Mouse (Mus musculus) forebrain, embryonic 15.5 days (tissue): Measurements from ENCODE around the gene Cysltr2. TPM values are rescaled to one million over a fixed set of nuclear protein-coding genes. Genes with fewer than 3 reads are reported as not detected.

Experiments used
- ATAC-seq: fragments of 200-750 bp; cut with Nextera tagmentation; replicated peaks from 2 replicates; pipeline ENCODE4 v1.8.0; 2017; ENCODE audit warnings: mild to moderate bottlenecking, moderate TSS enrichment, moderate library complexity
- H3K27ac ChIP-seq: fragments of 300-500 bp; sonication (generic); replicated peaks from 2 replicates; pipeline ENCODE4 v1.5.1; 2015; ENCODE audit warnings: mild to moderate bottlenecking, inconsistent platforms
- H3K27me3 ChIP-seq: fragments of 300-500 bp; sonication (generic); 2 replicates; pipeline ENCODE4 v1.6.1; 2015; ENCODE audit warnings: inconsistent platforms
- H3K36me3 ChIP-seq: fragments of 300-500 bp; sonication (generic); 2 replicates; pipeline ENCODE4 v1.6.1; 2015; ENCODE audit warnings: mild to moderate bottlenecking, inconsistent platforms
- H3K4me1 ChIP-seq: fragments of 300-500 bp; sonication (generic); 2 replicates; pipeline ENCODE4 v1.6.1; 2015; ENCODE audit warnings: inconsistent platforms
- H3K4me2 ChIP-seq: fragments of 300-500 bp; sonication (generic); replicated peaks from 2 replicates; pipeline ENCODE4 v1.6.1; 2015; ENCODE audit warnings: mild to moderate bottlenecking, inconsistent platforms
- H3K4me3 ChIP-seq: fragments of 300-500 bp; sonication (generic); 2 replicates; pipeline ENCODE4 v1.5.1; 2015; ENCODE audit warnings: mild to moderate bottlenecking, inconsistent platforms
- H3K9ac ChIP-seq: fragments of 300-500 bp; sonication (generic); replicated peaks from 2 replicates; pipeline ENCODE4 v1.6.1; 2015; ENCODE audit warnings: mild to moderate bottlenecking, inconsistent platforms
- H3K9me3 ChIP-seq: fragments of 300-500 bp; sonication (generic); 2 replicates; pipeline ENCODE4 v1.6.1; 2016; ENCODE audit warnings: inconsistent platforms
- WGBS: fragments of 180-500 bp; shearing (Covaris S2); methylation state at CpG from one replicate; pipeline ENCODE4 v1.1.7; 2015; ENCODE audit warnings: mixed read lengths; 5-methylcytosine and 5-hydroxymethylcytosine counted together
- polyA plus RNA-seq: library from polyadenylated mRNA; unstranded; fragments of >200 nt; fragmentation: Nextera tagmentation; extraction: Ambion mirVana; gene quantifications from 2 replicates; pipeline ENCODE4 v1.2.1, GENCODE M21; 2015

Cysltr2 gene
- polyA plus RNA-seq, 1 experiment from 2014 or later: not detected

DNA sequence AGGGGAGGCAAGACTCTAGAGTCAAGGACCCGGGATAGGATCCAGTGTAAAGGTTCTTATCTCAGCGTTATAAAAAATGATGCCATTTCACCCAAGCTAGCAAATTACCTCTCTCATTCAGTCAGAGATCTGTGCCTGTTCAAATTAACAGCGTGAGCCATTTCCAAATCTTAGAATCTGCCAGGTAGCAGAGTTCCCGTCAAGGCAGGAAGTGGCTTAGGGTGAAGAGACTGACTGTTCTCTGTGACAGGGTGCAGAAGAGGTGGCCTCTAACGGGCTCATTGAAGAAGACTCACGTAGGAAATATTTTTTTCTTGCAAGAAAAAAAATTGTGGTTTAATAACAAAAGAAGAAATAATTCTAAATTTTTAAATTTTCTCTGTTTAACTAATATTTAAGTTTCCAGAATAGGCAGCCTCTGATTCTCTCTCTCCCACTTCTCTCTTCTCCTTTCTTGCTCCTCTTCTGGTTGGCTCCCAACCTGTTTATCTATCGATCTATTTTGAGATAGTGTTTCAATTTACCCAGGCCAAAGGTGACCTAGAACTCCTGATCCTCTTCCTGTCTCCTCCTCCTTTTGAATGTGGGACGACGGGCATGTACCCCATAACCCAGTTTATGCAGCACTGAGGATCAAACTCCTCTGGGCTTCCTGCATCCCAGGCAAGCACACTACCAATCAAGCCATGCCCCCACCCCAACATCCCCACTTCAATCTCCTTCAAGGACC lies 3.5 kb downstream of the Cysltr2 start:
- Histone ChIP-seq H3K9ac (no peak overlapping the region), H3K4me2 (no peak overlapping the region), H3K9me3 (no peaks in the 10 kb centered on the region), H3K36me3 (no peaks in the 10 kb centered on the region), H3K27me3 (no peaks in the 10 kb centered on the region), H3K4me1 (no peaks in the 10 kb centered on the region), H3K27ac (no peak overlapping the region), H3K4me3 (no peak overlapping the region)
- ATAC-seq: no peak
- 85% methylated on average over 9 of the region's 9 CpGs for WGBS

- 82% methylated on average over 2 of the region's 2 CpGs for WGBS
These were observed 7.2 kb downstream of the Cysltr2 start for GRCm38 (mm10) chr14:73041689-73042088.

GRCm38 (mm10) chr14:73033290-73033689 lies 15.6 kb downstream of the Cysltr2 start:
- 52% methylated on average over 3 of the region's 3 CpGs for WGBS
- no peak for ATAC-seq
- no peak overlapping the region for H3K4me3 ChIP-seq

More at GRCm38 (mm10) chr14:73041689-73042088, 7.2 kb downstream of the Cysltr2 start:
- H3K4me3 ChIP-seq: no peak overlapping the region
- no peaks in the 10 kb centered on the region for H3K9me3 ChIP-seq
- H3K4me2 ChIP-seq: no peak overlapping the region
- H3K4me1 ChIP-seq: no peaks in the 10 kb centered on the region
- no peaks in the 10 kb centered on the region for H3K36me3 ChIP-seq
- no peak overlapping the region for H3K27ac ChIP-seq
- ATAC-seq: no peak
- no peak overlapping the region for H3K9ac ChIP-seq
- H3K27me3 ChIP-seq: no peaks in the 10 kb centered on the region

GRCm38 (mm10) chr14:73031218-73031617 lies 17.7 kb downstream of the Cysltr2 start:
- Histone ChIP-seq H3K27ac (no peak overlapping the region), H3K4me2 (no peak overlapping the region), H3K4me1 (no peaks in the 10 kb centered on the region), H3K27me3 (no peaks in the 10 kb centered on the region), H3K4me3 (no peak overlapping the region), H3K9ac (no peak overlapping the region), H3K36me3 (no peaks in the 10 kb centered on the region), H3K9me3 (no peaks in the 10 kb centered on the region)
- WGBS: 92% methylated on average over 3 of the region's 3 CpGs
- ATAC-seq: no peak

More at GRCm38 (mm10) chr14:73033290-73033689, 15.6 kb downstream of the Cysltr2 start:
- no peak overlapping the region for H3K9ac ChIP-seq
- no peak overlapping the region for H3K27ac ChIP-seq
- no peaks in the 10 kb centered on the region for H3K9me3 ChIP-seq
- no peaks in the 10 kb centered on the region for H3K27me3 ChIP-seq
- no peak overlapping the region for H3K4me2 ChIP-seq
- H3K4me1 ChIP-seq: no peaks in the 10 kb centered on the region
- no peaks in the 10 kb centered on the region for H3K36me3 ChIP-seq

DNA sequence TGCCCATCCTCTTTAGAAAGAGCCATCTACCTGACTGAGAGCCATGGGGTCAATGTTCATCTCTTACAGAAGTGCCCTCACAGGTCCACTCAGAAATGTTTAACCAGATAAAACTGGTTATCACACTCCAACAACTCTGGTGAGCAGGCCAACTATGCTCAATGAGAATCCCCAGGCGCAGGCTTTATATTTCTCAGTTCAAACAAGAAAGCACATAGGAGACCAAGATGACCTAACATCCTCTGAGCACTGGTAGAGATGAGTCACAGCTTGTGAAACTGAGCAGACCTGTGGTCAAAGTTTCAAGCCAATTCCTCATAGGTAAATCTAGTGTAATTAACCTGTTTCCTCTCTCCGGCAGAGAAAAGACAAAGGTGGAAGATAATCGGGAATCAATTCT lies 31.6 kb downstream of the Cysltr2 start:
- no peaks in the 10 kb centered on the region for H3K9me3 ChIP-seq
- H3K4me3 ChIP-seq: no peak overlapping the region
- WGBS: 99% methylated on average over 3 of the region's 3 CpGs
- H3K9ac ChIP-seq: no peak overlapping the region
- H3K27ac ChIP-seq: no peak overlapping the region
- H3K27me3 ChIP-seq: no peaks in the 10 kb centered on the region
- no peaks in the 10 kb centered on the region for H3K36me3 ChIP-seq
- no peak overlapping the region for H3K4me2 ChIP-seq
- no peaks in the 10 kb centered on the region for H3K4me1 ChIP-seq
- no peak for ATAC-seq

DNA sequence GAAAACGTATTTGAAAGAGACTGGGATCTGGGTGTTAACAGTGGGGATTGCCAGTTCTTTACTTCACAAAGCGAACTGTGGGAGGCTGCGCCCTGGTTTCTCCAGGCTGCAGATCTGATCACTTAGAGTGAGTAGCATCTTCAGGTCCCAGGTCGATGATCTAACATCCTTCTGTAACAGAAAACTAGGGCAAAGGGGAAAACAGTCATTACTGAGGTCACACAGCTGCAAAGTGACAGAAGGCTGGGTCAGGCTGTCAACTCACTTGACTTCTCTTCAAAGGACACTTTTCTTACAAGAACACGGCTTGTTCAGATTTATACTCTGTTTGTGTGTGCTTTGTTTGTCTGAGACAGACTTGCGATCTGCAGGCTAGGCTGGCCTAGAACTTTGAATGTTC lies 33.5 kb downstream of the Cysltr2 start:
- no peak overlapping the region for H3K9ac ChIP-seq
- no peaks in the 10 kb centered on the region for H3K4me1 ChIP-seq
- H3K27me3 ChIP-seq: no peaks in the 10 kb centered on the region
- no peak overlapping the region for H3K27ac ChIP-seq
- ATAC-seq: no peak
- no peaks in the 10 kb centered on the region for H3K36me3 ChIP-seq
- no peaks in the 10 kb centered on the region for H3K9me3 ChIP-seq
- no peak overlapping the region for H3K4me3 ChIP-seq
- H3K4me2 ChIP-seq: no peak overlapping the region
- 85% methylated on average over 6 of the region's 6 CpGs for WGBS

DNA sequence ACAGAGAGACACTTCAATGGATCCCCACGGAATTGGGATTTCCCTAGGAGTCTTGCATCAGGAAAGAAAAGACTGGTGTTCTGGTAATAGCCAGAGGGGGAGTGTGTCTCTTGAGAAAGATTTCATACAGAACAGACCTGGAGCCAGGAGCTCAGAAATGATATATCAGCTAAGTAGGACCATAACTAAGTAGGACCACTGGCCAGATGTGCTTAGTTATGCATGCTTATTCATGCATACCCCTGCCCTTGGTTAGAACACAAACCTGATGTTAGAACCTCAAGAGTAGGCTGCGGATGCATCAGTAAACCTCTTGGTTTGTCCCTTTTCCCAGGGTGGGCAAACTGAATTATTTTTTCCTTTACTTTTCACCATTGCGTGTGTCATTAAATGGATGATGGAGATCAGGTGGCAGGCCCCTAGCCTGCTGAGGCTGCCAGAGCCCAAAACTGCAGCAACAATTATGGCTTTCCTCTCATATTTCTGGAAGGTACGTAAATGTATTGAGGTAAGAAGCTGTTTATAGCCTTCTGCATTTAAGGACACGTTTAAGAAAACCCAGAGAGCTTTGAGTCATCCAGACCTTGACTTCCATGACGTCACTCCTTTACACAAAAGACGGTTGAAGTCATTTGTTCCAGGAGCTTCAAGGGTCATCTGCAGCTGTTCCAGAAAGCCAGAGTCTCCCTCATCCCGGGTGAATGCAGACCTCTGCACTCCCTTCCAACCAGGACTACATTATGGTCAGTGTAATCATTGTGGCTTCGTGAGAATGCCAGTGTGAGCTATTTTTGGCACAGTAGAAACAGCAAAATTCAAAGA lies 35.0 kb downstream of the Cysltr2 start:
- Histone ChIP-seq H3K9ac (no peak overlapping the region), H3K27me3 (no peaks in the 10 kb centered on the region), H3K4me1 (no peaks in the 10 kb centered on the region), H3K36me3 (no peaks in the 10 kb centered on the region), H3K4me3 (no peak overlapping the region), H3K27ac (no peak overlapping the region), H3K4me2 (no peak overlapping the region), H3K9me3 (no peaks in the 10 kb centered on the region)
- WGBS: 72% methylated on average over 9 of the region's 9 CpGs
- ATAC-seq: no peak

DNA sequence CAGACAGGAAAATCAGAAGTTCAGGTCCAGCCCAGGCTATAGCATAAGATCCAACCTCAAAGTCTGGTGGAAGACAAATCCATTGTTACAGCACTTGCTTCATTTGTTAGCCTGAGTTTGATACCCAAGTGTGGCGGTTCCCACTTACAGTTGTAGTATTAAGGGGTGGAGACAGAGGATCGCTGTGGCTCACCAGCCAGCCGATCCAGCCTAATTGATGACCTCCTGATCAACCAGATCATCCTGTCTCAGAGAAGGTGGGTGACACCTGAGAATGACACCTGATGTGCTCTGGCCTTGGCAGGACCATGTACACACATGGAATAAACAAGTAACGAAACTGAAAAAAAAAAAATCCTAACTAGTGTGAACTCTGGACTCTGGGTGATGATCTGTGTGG lies 47.1 kb downstream of the Cysltr2 start:
- Histone ChIP-seq H3K4me2 (no peak overlapping the region), H3K27ac (no peak overlapping the region), H3K9me3 (no peaks in the 10 kb centered on the region), H3K4me1 (no peaks in the 10 kb centered on the region), H3K4me3 (no peak overlapping the region), H3K36me3 (no peaks in the 10 kb centered on the region), H3K27me3 (no peaks in the 10 kb centered on the region), H3K9ac (no peak overlapping the region)
- ATAC-seq: no peak
- WGBS: 93% methylated on average over 4 of the region's 4 CpGs

GRCm38 (mm10) chr14:73000325-73000724 lies 48.6 kb downstream of the Cysltr2 start:
- WGBS: 56% methylated on average over 10 of the region's 10 CpGs
- ATAC-seq: no peak

GRCm38 (mm10) chr14:72998111-72998510 lies 50.8 kb downstream of the Cysltr2 start:
- WGBS: 31% methylated on average over 6 of the region's 6 CpGs
- Histone ChIP-seq H3K4me2 (no peak overlapping the region), H3K27ac (no peak overlapping the region), H3K27me3 (no peaks in the 10 kb centered on the region), H3K4me3 (no peak overlapping the region), H3K36me3 (no peaks in the 10 kb centered on the region), H3K9ac (no peak overlapping the region), H3K9me3 (no peaks in the 10 kb centered on the region), H3K4me1 (no peaks in the 10 kb centered on the region)
- ATAC-seq: no peak

More at GRCm38 (mm10) chr14:73000325-73000724, 48.6 kb downstream of the Cysltr2 start:
- Histone ChIP-seq H3K9ac (no peak overlapping the region), H3K4me2 (no peak overlapping the region), H3K36me3 (no peaks in the 10 kb centered on the region), H3K4me3 (no peak overlapping the region), H3K9me3 (no peaks in the 10 kb centered on the region), H3K4me1 (no peaks in the 10 kb centered on the region), H3K27ac (no peak overlapping the region), H3K27me3 (no peaks in the 10 kb centered on the region)

GRCm38 (mm10) chr14:72986044-72986443 lies 62.9 kb downstream of the Cysltr2 start:
- no peak for ATAC-seq
- Histone ChIP-seq H3K4me3 (no peak overlapping the region), H3K4me1 (peaks cover 15% of the 10 kb centered on the region; the same call in 1 of the 2 replicates), H3K9ac (no peak overlapping the region), H3K36me3 (no peaks in the 10 kb centered on the region), H3K27ac (no peak overlapping the region), H3K9me3 (no peaks in the 10 kb centered on the region), H3K27me3 (no peaks in the 10 kb centered on the region), H3K4me2 (no peak overlapping the region)
- 87% methylated on average over 2 of the region's 2 CpGs for WGBS

GRCm38 (mm10) chr14:72985113-72985512 lies 63.8 kb downstream of the Cysltr2 start:
- Histone ChIP-seq H3K4me2 (no peak overlapping the region), H3K4me3 (no peak overlapping the region), H3K27ac (no peak overlapping the region), H3K27me3 (no peaks in the 10 kb centered on the region), H3K36me3 (no peaks in the 10 kb centered on the region), H3K4me1 (peaks cover 15% of the 10 kb centered on the region; the same call in 1 of the 2 replicates), H3K9ac (no peak overlapping the region), H3K9me3 (no peaks in the 10 kb centered on the region)
- no peak for ATAC-seq
- 93% methylated on average over 5 of the region's 5 CpGs for WGBS
